Mouse (Mus musculus): Measurements from ENCODE around the gene Hoxd4.

Gene Hoxd4

DNA sequence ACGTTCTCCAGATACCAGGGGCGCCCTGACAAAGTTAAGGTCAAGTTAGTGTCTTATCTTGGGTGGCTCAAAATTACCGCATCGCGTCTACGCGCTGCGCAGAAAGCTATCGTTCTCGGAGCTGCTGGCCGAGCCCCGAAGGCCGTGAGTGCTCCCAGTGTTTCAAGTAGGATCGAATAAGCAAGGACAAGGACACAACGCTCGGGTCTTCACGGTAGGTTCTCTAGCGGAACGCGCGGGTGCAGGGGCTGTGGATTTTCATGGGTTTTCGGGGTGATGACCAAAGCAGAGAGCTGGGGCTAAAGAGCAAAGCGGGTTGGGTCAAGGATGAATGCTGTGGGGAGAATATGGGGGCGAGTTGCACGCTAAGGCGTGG lies 32.1 kb upstream of the Hoxd4 start:
- DNase-seq (ENCODE audit: low spot score): no peak

DNA sequence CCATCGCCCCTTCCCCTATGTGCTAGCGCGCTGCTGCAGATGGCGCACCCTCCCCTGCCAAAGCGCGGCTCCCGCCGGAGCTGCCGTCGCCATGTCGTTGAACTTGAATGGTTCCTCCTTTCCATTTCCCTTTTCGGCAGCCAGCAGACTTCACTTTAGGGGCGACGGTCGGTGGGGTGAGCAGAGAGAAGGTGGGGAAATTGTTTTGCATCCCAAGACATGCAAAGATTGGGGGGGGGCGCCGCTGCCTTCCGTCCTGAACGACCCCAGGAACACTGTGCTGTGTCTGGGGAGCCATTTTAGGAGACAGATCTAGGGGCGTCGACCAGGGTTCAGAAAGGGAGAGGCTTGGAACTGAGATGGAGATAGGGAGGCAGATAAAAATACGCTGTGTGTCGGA lies 31.7 kb upstream of the Hoxd4 start:
- no peak for DNase-seq (ENCODE audit: low spot score)

DNA sequence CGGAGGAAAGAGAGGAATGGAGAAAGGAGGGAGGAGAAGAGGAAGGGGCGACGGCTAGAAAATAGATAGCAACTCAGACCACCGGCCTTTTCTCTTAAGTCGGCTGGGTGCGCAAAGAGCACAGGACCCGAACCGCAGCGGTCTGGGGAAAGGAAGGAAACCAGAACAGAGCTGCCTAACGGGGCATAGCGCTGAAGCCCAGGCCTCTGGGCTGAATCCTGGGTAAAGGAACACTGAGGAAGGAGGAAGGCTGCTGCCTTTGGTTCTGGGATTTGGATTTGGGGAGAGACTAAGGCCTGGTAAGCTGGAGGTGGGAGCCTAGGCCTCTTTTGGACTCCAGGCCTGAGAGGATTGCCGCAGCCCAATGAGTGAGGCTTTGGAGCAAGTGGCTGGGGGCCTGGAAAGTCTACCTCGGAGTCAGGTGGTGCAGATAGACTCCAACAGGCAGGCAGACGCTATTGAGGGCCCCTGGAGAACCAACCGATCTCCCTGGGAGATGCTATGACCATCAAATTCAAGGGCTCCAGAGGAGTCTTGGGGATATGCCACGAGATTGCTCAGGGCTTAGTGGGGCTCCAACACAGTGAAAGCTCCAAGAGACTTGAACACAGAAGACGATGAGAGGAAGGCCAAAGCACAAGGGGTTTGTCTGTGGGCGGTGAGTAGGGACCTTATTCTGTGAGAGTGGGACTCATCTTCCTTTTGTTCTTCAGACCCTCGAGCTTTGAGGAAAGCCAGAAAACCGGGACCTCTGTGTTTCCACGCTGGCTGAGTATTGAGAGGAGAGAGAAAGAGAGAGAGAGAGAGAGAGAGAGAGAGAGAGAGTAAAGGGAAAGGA lies 30.9 kb upstream of the Hoxd4 start:
- no peak for DNase-seq (ENCODE audit: low spot score)

DNA sequence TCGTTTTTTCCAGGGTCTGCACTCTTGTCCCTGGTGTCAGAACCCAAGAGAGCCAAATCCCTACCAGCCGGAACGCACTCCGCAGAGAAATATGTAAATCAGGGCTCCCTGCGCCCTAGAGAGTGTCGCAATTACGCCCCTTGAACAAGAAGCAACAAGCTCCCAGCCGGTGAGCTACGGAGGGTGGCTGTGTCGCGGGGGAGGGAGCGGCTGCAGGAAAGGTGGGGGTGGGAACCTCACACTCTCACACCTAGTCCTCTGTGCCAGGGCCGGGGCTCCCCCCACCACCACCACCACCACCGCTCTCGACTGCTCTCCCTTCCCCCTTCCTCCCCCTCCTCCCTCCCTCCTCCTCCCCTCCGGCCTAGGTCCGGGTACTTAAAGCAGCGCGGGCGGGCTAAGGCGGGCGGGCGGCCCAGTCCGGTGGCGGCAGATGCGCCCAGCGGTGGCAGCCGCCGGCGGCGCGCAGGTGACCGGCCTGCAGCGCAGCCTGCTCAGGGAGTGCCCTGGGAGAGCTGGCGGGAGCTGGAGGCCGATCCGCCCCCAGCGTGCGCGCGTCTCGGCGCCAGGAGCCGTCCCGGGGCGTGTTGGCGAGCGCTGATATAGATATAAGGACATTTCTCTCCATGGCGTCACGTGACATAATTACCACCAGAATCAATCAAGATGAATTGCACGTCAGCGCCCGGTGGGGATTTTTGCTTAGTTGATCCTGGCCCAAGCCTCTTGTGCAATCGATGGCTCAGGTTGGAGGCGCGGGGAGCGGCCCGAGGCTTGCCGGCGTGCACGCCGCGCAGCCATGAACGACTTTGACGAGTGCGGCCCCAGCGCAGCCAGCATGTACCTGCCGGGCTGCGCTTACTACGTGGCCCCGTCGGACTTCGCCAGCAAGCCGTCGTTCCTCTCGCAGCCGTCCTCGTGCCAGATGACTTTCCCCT lies 29.9 kb upstream of the Hoxd4 start:
- DNase-seq (ENCODE audit: low spot score): no peak

DNA sequence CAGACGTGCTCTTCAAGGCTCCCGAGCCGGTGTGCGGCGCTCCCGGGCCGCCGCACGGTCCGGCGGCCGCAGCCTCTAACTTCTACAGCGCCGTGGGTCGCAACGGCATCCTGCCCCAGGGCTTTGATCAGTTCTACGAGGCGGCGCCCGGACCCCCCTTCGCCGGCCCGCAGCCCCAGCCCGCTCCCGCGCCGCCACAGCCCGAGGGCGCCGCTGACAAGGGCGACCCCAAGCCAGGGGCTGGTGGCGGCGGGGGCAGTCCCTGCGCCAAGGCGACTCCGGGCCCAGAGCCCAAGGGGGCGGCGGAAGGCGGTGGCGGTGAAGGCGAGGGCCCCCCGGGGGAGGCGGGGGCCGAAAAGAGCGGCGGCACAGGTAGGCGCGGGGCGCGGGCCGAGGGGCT lies 28.9 kb upstream of the Hoxd4 start:
- DNase-seq (ENCODE audit: low spot score): no peak

DNA sequence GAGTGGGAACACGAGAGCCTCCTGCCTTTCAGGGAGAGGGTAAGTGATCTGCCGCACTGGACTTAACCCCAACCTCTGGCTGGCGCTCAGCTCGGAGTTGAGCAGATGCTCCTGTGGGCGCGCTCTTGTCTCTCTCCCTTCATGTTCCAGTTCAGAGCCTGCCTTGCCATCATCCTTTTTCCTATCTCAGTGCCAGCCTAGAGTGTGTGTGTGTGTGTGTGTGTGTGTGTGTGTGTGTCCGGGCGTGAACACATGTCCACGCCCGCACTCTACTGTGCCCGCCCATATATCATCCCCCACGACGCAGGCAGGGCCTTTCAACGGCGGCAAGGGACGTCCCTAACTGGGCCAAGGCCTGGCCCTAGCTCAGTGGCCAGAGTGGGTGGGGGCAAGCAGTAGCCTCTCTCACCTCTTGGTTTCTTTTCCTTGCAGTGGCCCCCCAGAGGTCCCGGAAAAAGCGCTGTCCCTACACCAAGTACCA lies 28.2 kb upstream of the Hoxd4 start:
- DNase-seq (ENCODE audit: low spot score): no peak

DNA sequence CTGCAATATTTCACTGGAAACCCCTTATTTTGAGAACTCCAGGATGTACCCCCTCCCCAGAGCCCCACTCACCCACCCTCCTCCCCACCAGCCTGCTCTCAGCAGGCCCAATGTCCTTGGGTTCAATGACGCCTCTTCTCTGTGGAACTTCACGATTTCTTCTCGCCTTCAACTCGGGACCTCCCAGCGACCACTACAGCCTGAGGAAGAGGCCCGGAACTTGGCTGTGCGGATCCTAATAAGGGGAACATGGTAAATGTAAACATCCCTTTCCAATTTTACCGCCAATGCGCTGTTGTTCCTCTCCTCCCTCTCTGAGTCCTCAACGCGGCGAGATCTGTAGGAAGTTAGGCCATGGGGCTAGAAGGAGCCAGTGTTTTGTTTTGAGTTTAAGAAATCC lies 27.6 kb upstream of the Hoxd4 start:
- no peak for DNase-seq (ENCODE audit: low spot score)

DNA sequence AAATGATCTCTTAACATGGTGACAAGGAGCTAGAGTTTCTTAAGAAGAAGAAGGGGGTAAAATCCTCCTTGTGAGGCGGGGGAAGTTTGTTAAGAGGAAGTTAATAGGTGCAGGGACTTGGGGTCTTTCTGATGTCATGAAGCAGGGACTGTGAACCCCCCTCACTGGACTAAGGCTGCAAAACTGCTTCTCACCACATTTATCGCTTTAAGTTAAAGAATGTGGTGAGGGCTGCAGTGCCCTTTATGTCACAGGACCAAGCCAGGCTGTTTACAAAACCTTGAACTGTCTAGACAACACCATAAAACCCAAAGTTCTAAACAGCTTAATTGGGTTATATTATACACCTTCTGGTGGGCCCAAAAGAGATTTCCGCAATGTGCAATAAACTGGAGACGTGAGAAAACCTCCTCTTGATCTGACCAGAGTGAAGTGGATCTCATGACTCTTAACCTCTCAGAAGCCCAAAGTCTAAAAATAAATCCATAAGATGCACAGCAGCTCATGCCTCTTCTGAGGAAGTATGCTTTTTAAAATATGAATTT lies 26.6 kb upstream of the Hoxd4 start:
- no peak for DNase-seq (ENCODE audit: low spot score)

DNA sequence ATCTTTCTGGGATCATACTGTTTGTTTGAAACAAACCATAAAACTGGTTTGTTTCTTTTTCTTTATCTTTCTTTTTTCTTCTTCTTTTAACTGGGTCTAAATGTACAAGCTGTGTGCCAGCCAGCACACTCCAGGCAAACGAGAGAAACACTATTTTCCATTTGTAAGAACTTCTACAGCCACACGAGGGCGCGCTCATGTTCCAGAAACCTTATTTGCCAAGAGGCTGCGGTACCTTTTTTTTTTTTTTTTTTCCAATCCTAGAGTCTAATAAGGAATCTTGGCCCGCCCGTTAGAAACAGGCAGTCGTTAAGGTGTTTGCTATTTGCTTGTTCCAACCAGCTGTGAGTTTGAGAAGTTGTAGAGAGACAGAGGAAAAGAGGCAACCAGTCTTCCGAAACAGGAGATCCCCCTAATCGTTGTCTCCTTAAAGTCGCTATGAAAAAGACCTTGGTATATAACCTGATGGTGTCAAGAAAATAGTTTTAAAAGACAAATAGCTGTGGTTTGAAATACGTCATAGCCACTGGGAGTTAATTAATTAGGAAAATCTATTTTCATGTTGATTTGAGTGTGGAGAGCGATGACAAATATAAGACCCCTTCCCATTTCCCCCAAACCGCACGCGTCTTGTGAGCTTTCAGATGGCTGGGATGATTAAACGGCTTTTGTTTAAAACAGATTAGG lies 25.3 kb upstream of the Hoxd4 start:
- DNase-seq (ENCODE audit: low spot score): no peak

DNA sequence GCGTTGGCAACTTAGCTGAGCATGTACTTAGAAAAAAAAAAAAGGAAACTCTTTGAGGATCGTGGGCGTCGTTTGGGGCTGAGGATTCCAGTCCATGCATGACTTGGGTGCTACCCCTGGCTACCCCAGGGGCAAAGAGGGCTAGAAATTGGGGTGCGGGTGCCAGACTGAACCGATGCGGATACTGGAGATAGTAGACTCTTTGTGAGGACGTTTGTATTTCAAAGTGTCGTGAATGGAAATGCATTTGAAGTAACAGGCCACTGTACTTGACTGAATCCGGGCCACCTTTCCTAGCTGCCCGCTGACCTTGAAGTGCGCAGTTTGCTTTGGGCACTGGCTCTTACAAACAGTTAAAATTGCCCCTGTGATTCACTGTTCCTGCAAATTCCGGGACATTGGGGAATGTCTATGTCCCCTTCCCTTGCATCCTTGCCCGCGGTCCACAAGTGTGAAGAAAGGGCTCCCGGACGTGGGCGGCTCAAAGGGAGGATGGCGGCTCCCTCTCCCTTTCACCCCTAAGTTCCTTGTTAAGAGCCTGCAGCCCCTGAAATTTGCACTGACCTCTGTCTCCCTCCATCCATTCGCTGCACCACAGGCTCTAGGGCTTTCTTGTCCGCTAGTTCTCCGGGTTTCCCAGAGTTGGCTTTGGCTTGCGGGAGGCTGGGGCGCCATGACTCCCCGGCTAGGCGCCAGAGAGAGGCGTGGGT lies 24.6 kb upstream of the Hoxd4 start:
- DNase-seq (ENCODE audit: low spot score): no peak

DNA sequence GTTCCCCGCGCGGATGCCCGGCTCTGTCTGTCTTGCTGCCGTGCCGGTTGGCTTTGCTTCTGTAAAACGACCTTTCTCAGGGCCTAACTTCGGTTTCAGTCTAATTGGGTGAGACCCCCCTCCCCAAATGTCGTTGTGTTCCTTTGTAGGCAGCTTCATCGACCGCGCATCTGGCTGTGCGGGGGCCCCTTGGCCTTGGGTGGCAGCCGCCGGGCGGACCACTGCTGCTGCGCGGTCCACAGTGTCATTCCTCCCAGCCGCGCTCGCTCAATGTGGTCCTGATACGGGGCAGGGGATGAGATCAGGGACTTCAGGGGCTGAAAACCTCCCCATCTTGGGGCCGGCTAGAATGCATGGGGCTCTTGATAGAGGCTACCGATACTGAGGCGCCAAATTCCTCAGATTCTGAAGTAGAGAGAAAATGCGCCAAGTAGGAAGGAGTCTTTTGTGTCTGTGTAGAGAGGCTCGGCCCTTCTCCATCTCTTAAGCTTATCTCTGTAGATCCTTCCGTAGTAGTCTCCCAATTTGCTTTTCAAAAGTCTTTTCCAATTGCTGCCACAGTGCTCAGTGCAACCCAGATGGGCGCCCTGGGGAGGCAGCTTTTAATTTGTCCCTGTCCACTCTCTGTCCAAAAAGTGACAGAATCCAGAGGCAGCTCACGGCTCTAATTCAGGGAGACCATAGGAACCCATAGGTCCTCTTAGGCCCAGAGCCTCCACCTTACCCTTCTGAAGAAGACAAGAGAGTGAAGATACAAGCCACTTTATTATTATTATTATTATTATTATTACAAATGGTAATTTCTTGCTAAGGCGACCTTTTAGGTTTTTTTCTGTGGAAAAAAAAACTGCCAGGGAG lies 23.8 kb upstream of the Hoxd4 start:
- DNase-seq (ENCODE audit: low spot score): no peak

DNA sequence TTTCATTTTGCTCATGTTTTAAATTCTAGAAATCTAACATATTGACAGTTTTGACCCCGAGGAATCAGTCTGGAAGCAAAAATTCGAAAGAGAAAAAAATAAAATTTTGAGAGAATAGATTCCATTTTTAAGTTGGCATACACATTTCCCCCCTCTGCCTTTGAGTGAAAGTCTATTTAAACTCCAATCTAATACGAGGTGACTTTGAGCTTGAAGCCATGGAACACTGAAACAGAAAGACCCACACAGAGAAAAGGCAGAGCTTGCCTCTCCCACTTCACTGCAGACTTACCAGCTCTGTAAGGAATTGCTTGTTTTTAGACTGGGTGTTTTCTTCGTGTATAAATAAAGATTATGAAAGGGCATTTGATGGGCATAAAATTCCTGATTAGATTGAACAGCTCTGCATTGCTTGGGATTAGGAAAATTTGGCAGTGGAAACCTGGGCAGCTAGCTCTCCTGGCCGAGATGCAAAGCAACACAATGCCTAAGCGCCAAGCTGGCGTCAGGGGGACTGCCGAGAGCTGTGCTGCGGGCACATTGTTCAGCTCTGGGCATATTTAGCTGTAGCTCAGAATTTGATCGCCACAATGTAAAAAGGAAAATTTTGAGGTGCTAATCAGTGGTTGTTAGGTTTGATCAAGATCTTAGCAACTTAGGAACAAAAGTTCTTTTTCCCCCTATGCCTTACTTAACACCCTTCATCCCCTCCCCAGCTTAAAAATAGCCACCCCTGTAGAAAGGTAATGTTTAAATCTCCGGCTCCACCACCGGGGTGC lies 22.7 kb upstream of the Hoxd4 start:
- no peak for DNase-seq (ENCODE audit: low spot score)

DNA sequence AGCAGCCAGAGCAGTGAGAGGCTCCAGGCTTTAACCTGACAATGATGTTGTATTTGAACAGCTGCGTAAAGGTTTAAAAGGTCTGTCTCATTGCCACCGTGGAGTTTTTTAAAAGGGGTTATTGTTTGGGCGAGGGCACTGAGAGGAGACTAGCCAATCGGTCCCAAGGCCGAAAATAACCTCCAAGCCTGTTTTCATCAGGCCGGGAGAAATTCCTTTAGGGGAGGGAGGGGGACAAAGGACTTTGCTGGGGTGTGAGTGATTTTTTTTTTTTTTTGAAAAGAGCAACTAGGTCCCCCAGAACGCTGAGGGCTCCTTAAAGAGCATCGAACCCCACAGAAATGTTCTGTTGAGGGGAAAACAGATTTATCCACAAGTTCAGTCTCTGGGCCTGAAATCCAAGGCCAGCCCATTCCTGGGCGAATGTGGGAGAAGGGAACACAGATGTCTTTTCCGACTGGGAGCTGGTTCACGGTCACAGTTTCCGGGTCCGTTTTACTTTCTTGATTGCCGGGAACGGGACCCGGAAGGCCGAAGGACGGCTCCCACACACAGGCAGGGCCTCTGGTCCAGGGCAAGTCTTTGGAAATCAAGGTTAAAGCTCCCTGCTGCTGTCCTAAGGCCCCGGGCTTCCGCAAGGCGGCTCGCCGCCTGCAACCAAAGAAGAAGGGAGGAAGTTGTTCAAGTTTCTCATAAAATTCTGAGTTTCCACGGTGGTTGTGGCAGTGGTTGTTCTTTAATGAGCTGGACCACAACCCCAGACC lies 22.0 kb upstream of the Hoxd4 start:
- no peak for DNase-seq (ENCODE audit: low spot score)

DNA sequence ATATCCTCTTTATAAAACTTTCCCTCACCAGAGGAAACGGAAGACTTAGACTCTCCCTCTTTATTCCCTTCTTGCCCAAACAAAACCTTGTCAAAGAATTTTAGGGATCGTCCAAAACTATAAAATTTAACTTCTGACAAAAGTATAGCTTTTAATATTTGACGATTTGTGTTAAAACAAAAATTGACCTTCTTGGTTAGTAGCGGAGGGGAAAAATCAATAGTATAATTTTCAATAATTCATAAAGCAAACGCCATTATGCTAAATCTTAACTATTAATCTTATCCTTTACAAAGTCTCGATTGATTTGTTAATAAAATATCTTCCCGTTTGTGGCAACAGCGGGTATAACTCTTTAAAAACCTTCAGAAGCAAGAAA lies 21.4 kb upstream of the Hoxd4 start:
- no peak for DNase-seq (ENCODE audit: low spot score)

DNA sequence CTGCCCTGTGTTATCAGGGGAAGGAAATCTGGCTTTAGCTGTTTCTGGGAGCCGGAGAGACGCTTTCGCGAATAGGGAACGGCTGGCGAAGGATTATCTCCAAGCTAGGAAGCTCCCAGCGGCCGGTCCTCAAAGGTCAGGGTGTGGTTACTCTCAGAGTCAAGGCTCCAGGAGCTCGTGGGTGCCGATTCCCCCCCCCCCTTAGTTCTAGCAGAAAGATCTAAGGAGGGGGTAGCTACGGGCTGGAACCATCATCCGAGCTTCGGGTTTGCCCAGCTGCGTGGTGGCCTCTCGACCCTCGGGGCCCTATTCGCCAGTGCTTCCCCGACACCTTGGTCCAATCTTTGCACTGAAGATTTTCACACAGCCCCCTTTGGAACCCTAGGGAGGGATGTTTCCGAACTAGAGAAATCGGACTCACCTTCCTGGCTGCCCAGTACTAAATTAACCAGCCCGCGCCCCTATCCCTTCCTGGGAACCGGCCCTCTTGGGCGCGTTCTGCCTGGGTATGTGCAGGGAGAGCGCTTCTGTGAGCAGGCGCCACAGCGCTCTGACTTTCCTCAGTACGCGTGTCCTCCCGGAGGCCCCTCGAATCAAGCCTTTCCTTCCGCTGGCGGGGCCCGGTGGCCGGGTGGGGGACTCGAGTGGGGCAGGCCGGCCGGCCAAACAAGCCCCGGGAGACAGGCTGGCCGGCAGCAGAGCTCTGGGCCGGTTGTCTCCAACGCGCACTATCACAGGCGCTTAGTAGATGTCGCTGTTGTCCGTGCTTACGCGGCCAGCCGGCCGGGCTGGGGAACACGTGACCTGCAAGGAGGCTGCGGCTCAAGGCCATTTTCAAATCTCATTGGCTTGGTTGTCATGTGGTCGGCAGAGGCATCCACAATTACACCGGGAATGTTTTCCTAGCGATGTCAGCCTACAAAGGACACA lies 20.4 kb upstream of the Hoxd4 start, which contains the start of gene Hoxd10:
TSS of gene Hoxd10 (plus strand) at position 903 of the 930 bp plus-strand sequence.
- DNase-seq (ENCODE audit: low spot score): peak; percentile 75

DNA sequence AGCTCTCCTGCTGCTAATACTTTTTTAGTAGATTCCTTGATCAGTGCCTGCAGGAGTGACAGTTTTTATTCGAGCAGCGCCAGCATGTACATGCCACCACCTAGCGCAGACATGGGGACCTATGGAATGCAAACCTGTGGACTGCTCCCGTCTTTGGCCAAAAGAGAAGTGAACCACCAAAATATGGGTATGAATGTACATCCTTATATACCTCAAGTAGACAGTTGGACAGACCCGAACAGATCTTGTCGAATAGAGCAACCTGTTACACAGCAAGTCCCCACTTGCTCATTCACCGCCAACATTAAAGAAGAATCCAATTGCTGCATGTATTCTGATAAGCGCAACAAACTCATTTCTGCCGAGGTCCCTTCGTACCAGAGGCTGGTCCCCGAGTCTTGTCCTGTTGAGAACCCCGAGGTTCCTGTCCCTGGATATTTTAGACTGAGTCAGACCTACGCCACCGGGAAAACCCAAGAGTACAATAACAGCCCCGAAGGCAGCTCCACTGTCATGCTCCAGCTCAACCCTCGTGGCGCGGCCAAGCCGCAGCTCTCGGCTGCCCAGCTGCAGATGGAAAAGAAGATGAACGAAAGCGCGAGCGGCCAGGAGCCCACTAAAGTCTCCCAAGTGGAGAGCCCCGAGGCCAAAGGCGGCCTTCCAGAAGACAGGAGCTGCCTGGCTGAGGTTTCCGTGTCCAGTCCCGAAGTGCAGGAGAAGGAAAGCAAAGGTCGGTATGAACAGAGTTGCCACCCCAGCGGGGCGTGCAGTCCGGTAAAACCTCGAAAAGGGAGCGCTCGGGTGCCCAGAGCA lies 19.5 kb upstream of the Hoxd4 start:
- DNase-seq (ENCODE audit: low spot score): no peak

Data from yolk sac, embryonic 10.5 days (tissue).